Mouse (Mus musculus) neural tube, embryonic 14.5 days (tissue): ENCODE results near the gene Rela. TPM values are rescaled to one million over a fixed set of nuclear protein-coding genes. Genes with fewer than 3 reads are reported as not detected.
A peak's percentile ranks its signal among the peaks of the same experiment; 100 is the strongest.

Experiments
- ATAC-seq: fragments of 200-750 bp; cut with Nextera tagmentation; 2 replicates; pipeline ENCODE4 v1.8.0; 2017; ENCODE audit warnings: low read depth, mild to moderate bottlenecking, moderate TSS enrichment, moderate library complexity
- H3K27ac ChIP-seq: fragments of 300-500 bp; sonication (generic); 2 replicates; pipeline ENCODE4 v1.5.1; 2014; ENCODE audit warnings: low read depth, mild to moderate bottlenecking, control low read depth, low read length, moderate library complexity, mixed read lengths
- H3K27me3 ChIP-seq: fragments of 300-500 bp; sonication (generic); 2 replicates; pipeline ENCODE4 v1.6.1; 2014; ENCODE audit warnings: low read length; ENCODE audit not compliant: control insufficient read depth, insufficient read depth
- H3K36me3 ChIP-seq: fragments of 300-500 bp; sonication (generic); 2 replicates; pipeline ENCODE4 v1.6.1; 2014; ENCODE audit warnings: low read length, mixed read lengths; ENCODE audit not compliant: control insufficient read depth, insufficient read depth
- H3K4me1 ChIP-seq: fragments of 300-500 bp; sonication (generic); 2 replicates; pipeline ENCODE4 v1.6.1; 2014; ENCODE audit warnings: low read length; ENCODE audit not compliant: control insufficient read depth, insufficient read depth
- H3K4me2 ChIP-seq: fragments of 300-500 bp; sonication (generic); 2 replicates; pipeline ENCODE4 v1.6.1; 2014; ENCODE audit warnings: mild to moderate bottlenecking, low read depth, low read length, control low read depth
- H3K4me3 ChIP-seq: fragments of 300-500 bp; sonication (generic); 2 replicates; pipeline ENCODE4 v1.5.1; 2014; ENCODE audit warnings: low read depth, low read length, control low read depth, mixed read lengths
- H3K9ac ChIP-seq: fragments of 300-500 bp; sonication (generic); replicated peaks from 2 replicates; pipeline ENCODE4 v1.6.1; 2014; ENCODE audit warnings: low read depth, mild to moderate bottlenecking, control low read depth, low read length, mixed read lengths
- H3K9me3 ChIP-seq: fragments of 300-500 bp; sonication (generic); 2 replicates; pipeline ENCODE4 v1.6.1; 2016; ENCODE audit warnings: low read length; ENCODE audit not compliant: control insufficient read depth
- WGBS: fragments of 180-500 bp; shearing (Covaris S2); extraction: QIAGEN DNeasy Blood & Tissue Kit; methylation state at CpG from one replicate; pipeline ENCODE4 v1.1.7; 2014; 5-methylcytosine and 5-hydroxymethylcytosine counted together
- polyA plus RNA-seq: library from polyadenylated mRNA; unstranded; fragments of >200 nt; fragmentation: Nextera tagmentation; extraction: Ambion mirVana; gene quantifications from 2 replicates; pipeline ENCODE4 v1.2.1, GENCODE M21; 2014

The Rela gene
- polyA plus RNA-seq, 1 experiment from 2014 or later = 26.9 TPM

DNA sequence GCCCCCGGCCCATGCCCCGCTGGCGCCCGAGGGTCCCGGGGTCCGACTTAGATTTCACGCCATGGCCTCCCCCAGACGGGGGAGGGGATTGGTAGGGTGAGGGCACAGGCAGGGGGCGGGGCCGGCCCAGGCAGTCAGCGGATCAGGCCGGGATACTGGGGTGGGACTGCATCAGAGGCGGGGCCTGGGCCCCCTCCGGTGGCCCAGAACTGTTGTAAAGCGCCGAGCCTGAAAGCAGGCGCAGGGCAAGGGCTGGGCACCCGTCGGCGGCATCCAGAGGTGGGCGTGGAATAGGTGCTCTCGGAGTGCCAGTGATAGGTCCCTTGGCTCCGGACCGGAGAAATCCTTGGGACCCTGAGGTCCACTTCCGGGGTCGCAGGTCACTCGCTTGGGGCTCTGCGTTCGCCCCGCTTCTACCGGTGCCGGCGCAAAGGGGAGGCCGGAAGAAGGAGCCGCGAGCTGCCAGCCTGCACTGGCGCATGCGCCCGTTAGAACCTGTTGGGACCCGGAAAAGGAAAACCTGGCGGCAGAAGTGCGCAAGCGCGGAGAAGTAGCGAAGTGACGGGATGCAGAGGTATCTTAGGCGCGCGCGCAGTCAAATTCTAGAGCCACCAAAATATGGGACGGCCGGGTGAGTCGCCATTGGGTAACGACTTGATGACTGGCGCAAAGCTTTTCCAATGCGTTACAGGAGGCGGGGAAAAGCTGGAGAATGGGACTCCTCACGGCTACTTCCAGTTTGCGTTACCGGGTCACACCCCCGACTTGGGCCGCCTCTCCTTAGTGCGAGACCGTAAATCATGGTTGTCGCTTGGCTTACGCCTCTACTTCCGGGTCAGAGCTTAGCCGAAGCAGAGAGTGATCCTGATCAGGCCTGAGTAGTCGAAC, 51.2 kb downstream of the Rela start, which contains the start of the genes Map3k11 and Pcnx3:
TSS of gene Map3k11 (plus strand) at position 543 of the 888 bp plus-strand sequence.
TSS of gene Pcnx3 (minus strand) at position 709 of the 888 bp plus-strand sequence.
- Histone ChIP-seq H3K27me3 (no peaks in the 10 kb centered on the region), H3K9me3 (no peaks in the 10 kb centered on the region), H3K4me1 (peaks cover 29% of the 10 kb centered on the region), H3K36me3 (peaks cover 40% of the 10 kb centered on the region), H3K9ac (peak within 1 kb of the TSS; percentile 81), H3K27ac (peak within 1 kb of the TSS; percentile 82), H3K4me3 (peak within 1 kb of the TSS; percentile 86), H3K4me2 (peak within 1 kb of the TSS; percentile 95)
- WGBS = under 1% methylated on average over 69 of the region's 69 CpGs
- peak; percentile 96 for ATAC-seq

DNA sequence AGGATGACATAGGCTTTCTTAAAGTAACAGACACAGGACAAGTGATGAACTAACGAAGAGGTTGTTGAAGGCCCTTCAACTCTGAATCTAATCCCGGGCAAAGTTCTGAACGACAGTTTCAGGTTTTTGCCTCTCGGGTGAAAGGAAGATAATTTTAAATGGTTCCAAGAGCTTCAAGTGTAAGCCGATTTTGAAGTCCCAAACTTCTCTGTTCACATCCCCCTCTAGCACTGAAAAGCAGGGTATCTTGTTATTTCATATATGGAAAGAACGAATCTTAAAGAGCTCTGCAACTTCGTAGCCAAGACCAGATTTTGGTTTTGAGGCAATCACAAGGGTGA, 51.8 kb downstream of the Rela start:
- H3K27me3 ChIP-seq = no peaks in the 10 kb centered on the region
- H3K9ac ChIP-seq = peak overlapping the region; percentile 81
- peak overlapping the region; percentile 86 for H3K4me3 ChIP-seq
- no peak for ATAC-seq
- H3K36me3 ChIP-seq = peaks cover 35% of the 10 kb centered on the region
- WGBS = 2% methylated on average over 7 of the region's 7 CpGs
- H3K4me2 ChIP-seq = peak overlapping the region; percentile 95
- H3K27ac ChIP-seq = peak overlapping the region; percentile 82
- no peaks in the 10 kb centered on the region for H3K9me3 ChIP-seq
- peaks cover 29% of the 10 kb centered on the region for H3K4me1 ChIP-seq

DNA sequence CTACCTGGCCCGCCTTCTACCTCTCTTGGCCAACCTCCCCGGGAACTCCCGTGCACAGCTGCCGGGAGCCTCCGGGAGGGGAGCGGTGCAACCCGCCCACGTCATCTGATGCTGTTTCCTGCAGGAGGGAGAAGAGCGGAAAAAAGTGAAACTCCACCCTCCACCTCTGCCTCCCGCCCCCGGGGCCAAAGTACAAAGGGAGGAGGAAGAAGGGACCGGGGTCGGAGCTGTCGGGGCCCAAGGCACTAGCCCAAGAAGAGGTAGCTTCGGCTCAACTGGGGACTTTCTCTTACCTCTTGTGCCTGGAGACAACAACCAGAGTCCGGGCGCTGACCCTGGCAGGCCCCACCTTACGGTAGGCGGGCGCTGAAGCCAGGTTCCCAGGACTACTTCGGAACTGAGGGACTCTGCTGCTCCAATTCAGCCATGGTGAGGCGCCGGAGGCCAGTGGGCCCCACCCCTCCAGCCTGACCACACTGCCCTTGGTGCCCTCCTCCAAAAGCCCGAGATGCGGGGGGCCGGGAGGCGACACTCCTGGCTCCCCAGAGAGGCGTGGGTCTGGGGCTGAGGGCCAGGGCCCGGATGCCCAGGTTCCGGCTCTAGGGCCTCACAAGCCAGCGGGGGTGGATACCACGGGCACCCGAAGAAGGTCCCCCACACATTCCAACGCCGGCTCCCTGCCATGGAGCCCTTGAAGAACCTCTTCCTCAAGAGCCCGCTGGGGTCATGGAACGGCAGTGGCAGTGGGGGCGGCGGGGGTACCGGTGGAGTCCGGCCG, 52.5 kb downstream of the Rela start:
- Histone ChIP-seq H3K36me3 (peaks cover 28% of the 10 kb centered on the region), H3K4me2 (peak overlapping the region; percentile 95), H3K27me3 (no peaks in the 10 kb centered on the region), H3K27ac (peak overlapping the region; percentile 82), H3K9ac (peak overlapping the region; percentile 67), H3K4me3 (peak overlapping the region; percentile 86), H3K4me1 (peaks cover 29% of the 10 kb centered on the region), H3K9me3 (no peaks in the 10 kb centered on the region)
- ATAC-seq = no peak
- 13% methylated on average over 41 of the region's 42 CpGs for WGBS

DNA sequence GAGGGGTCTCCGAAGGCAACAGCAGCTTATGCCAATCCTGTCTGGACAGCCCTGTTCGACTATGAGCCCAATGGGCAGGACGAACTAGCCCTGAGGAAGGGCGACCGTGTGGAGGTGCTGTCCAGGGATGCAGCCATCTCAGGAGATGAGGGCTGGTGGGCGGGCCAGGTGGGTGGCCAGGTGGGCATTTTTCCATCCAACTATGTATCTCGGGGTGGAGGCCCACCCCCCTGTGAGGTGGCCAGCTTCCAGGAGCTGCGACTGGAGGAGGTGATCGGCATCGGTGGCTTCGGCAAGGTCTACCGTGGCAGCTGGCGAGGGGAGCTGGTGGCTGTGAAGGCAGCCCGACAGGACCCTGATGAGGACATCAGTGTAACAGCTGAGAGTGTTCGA, 53.1 kb downstream of the Rela start:
- Histone ChIP-seq H3K4me1 (peaks cover 29% of the 10 kb centered on the region), H3K4me3 (peak overlapping the region; percentile 86), H3K27me3 (no peaks in the 10 kb centered on the region), H3K27ac (no peak overlapping the region; the same call in 1 of the 2 replicates), H3K9ac (peak overlapping the region; percentile 67; the same call in 1 of the 2 replicates), H3K4me2 (peak overlapping the region; percentile 95), H3K36me3 (peaks cover 28% of the 10 kb centered on the region), H3K9me3 (no peaks in the 10 kb centered on the region)
- 79% methylated on average over 15 of the region's 15 CpGs for WGBS
- no peak for ATAC-seq

DNA sequence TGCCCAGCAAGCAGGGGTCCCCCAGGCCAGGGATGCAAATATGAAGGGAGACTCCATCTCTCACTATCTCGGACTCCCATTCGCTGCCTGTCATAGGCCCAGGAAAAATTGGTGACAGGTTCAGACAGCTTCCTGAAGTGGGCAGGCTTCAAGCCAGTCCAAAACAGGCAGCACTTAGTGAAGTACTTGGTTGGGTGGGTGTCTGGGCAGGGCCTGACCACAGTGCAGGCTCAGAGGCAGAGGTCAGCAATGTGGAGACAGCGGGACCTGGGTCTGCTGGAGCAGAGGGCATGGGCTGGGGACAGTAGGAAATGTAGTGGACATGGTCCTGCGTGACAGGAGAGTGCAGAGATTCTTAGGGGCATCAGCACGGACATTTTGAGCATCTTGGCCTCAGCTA, 54.3 kb downstream of the Rela start:
- H3K9ac ChIP-seq = peak overlapping the region; percentile 21; the same call in 1 of the 2 replicates
- 89% methylated on average over 5 of the region's 5 CpGs for WGBS
- no peaks in the 10 kb centered on the region for H3K9me3 ChIP-seq
- peak overlapping the region; percentile 22; the same call in 1 of the 2 replicates for H3K27ac ChIP-seq
- peak overlapping the region; percentile 86; the same call in 1 of the 2 replicates for H3K4me3 ChIP-seq
- no peak for ATAC-seq
- H3K4me2 ChIP-seq = peak overlapping the region; percentile 95; the same call in 1 of the 2 replicates
- peaks cover 22% of the 10 kb centered on the region for H3K36me3 ChIP-seq
- peaks cover 35% of the 10 kb centered on the region for H3K4me1 ChIP-seq
- no peaks in the 10 kb centered on the region for H3K27me3 ChIP-seq

DNA sequence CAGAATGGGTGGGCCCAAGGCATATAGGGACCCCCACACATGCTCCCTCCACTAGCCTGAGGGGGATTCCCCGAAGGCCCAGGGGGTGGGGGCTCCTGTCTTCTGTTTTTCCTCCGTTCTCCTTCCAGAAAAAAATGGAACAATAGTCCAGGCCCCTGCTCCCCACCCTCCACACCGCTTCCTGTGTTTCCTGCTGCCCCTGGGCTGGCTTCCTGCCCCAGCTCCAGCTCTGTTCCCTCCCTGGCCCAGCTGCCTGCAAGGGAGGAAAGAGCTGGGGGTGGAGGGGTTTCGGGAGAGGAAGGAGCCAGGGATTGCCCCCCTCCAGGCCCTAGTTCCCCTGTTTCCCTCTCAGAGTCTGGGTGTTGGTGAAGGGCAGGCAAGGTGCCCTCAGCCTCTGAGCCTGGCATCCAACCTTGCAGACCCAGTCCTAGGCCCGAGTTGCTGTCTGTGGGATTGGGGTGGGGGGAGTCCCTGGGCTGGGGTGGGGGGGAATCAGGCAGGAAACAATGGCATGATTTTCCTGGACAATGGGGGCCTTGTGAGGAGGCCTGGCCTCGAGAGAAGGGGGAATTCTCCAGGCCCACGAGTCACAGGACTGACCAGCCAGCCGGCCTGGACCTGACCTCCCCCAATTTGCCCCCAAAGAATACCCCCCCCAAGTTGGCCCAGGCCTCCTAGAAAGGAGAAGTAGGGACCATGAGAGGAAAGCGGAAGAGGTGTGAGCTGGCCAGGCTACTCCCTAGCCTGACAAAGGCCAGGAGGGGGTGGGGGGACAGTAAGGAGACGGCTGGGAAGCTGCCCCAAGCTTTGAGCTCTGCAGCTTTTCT, 55.0 kb downstream of the Rela start:
- H3K4me2 ChIP-seq = peak overlapping the region; percentile 95; the same call in 1 of the 2 replicates
- H3K4me1 ChIP-seq = peaks cover 32% of the 10 kb centered on the region
- no peak overlapping the region for H3K27ac ChIP-seq
- peak overlapping the region; percentile 86; the same call in 1 of the 2 replicates for H3K4me3 ChIP-seq
- WGBS = 64% methylated on average over 10 of the region's 10 CpGs
- H3K27me3 ChIP-seq = no peaks in the 10 kb centered on the region
- H3K36me3 ChIP-seq = peaks cover 27% of the 10 kb centered on the region
- no peak for ATAC-seq
- H3K9me3 ChIP-seq = no peaks in the 10 kb centered on the region
- H3K9ac ChIP-seq = no peak overlapping the region

DNA sequence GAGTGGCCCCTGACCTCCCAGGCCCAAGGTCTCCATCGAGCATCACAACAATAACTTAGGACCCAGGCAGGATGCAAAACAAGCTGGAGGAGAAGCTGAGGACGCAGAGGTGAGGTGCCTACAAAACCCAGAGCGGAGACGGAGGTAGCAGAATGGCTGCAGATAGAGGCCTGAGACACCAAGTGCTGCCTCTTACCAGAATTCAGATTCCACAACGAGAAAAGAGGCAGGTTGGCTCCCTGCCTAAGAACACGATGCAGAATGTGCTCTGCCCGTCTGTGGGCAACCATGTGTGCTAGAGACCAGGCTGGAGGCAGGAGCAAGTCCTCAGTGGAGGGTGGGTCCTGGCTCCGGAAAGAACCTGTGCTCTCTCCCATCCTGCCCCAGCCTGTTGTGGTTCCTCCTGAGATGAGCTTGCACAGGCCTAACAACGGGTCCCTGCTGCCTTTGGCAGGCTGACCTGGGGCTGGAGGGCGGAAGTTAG, 55.7 kb downstream of the Rela start:
- H3K27ac ChIP-seq = no peak overlapping the region
- ATAC-seq = no peak

DNA sequence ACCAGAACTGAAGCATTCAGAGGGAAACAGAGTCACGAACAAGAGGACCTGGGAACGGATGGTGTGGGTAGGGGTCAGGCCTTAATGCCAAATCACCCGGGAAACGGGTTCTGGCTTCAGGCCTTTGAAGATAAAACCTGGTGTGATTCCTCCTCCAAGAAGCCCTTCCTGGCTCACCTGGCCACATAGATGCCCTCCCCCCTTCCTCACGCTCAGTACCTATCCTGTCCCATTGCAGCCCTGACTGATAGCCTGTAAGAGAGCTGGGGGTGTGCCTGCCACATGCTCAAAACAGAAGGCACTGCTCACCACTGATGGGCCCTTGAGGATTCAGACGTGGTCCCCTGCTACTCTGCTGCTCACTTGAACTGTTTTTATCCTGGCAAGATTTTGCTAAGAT, 56.5 kb downstream of the Rela start:
- Histone ChIP-seq H3K9ac (no peak overlapping the region), H3K4me1 (peaks cover 26% of the 10 kb centered on the region), H3K4me2 (no peak overlapping the region), H3K4me3 (no peak overlapping the region), H3K27ac (no peak overlapping the region), H3K27me3 (no peaks in the 10 kb centered on the region), H3K36me3 (peaks cover 38% of the 10 kb centered on the region), H3K9me3 (no peaks in the 10 kb centered on the region)
- 88% methylated on average over 6 of the region's 6 CpGs for WGBS
- ATAC-seq = no peak

More for the DNA sequence above, 55.7 kb downstream of the Rela start:
- peaks cover 26% of the 10 kb centered on the region for H3K4me1 ChIP-seq
- H3K36me3 ChIP-seq = peaks cover 34% of the 10 kb centered on the region
- peak overlapping the region; percentile 95; the same call in 1 of the 2 replicates for H3K4me2 ChIP-seq
- 71% methylated on average over 10 of the region's 10 CpGs for WGBS
- no peak overlapping the region for H3K4me3 ChIP-seq
- H3K9ac ChIP-seq = no peak overlapping the region; the same call in 1 of the 2 replicates
- no peaks in the 10 kb centered on the region for H3K9me3 ChIP-seq
- no peaks in the 10 kb centered on the region for H3K27me3 ChIP-seq
